Mouse (Mus musculus): Measurements from ENCODE around the gene Gpc5.

DNA sequence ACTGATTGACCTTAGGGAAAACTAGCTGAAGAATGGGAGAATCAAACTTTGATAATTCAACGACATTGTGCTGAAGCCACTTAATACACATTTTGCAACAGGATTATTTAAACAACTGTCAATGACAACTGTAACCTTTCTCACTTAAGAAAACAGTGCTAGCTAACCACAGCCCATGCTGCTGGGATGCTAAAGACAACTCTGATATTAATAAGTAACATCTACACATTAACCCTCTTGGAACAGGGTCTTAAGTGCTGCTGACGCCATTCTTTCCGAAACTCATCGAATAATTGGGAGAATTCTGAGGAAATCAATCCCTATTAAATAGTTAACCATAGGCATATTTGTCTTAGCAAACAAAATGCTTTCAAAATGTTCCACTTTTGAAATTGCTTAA, 39.6 kb upstream of the Gpc5 start:
- TF ChIP-seq CTCF (IDR thresholded peaks at IDR 0.05; ENCODE audit: control insufficient read depth, insufficient read depth, insufficient replicate concordance, low read depth, low read length) (no peak), POLR2A (IDR thresholded peaks at IDR 0.05; ENCODE audit: control insufficient read depth, low read depth, low read length) (no peak)
